Mouse (Mus musculus): Measurements from ENCODE around the gene Maz. TPM values are rescaled to one million over a fixed set of nuclear protein-coding genes. Genes with fewer than 3 reads are reported as not detected.

Gene Maz
- polyA plus RNA-seq (2015; fragmentation: Nextera tagmentation; extraction: Ambion mirVana) = 21.3 and 26.0 TPM in 2 replicates

DNA sequence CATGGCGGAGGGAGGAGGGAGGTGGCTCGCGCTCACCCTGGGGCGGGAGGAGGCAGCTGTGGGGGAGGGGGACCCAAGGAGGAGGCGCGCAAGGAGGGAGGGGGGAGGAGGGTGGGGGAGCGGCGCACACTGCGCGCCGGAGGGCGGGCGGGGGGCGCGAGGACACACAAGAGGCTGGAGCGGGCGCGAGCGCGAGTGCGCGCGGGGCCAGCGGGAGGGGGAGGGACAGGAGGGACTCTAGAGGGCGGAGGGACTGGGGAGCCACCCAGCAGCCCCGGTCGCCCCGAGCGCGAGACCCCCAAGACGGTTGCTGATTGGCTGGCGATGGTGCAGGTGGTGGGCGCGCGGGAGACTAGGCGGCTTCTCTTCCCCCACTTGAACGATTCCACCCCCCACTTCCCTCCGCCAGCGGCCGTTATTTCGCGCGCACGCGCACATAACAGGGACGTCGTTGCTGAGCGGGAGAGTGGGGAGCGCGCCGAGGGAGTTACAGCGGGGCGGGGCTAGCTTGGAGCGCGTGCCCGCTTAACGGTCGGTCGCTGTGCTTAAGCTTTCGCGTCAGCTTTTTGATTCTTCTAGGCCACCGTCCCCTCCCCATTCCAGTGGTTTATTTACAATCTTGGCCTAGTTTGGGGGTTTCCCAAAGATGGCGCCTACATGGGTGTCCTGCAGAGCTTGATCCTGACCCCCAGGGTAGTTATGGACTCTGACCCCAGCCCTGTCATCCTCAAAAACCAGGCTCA is at the start of gene Maz:
Gene Maz (minus strand): TSS at position 54 of the 743 bp plus-strand sequence.

DNA sequence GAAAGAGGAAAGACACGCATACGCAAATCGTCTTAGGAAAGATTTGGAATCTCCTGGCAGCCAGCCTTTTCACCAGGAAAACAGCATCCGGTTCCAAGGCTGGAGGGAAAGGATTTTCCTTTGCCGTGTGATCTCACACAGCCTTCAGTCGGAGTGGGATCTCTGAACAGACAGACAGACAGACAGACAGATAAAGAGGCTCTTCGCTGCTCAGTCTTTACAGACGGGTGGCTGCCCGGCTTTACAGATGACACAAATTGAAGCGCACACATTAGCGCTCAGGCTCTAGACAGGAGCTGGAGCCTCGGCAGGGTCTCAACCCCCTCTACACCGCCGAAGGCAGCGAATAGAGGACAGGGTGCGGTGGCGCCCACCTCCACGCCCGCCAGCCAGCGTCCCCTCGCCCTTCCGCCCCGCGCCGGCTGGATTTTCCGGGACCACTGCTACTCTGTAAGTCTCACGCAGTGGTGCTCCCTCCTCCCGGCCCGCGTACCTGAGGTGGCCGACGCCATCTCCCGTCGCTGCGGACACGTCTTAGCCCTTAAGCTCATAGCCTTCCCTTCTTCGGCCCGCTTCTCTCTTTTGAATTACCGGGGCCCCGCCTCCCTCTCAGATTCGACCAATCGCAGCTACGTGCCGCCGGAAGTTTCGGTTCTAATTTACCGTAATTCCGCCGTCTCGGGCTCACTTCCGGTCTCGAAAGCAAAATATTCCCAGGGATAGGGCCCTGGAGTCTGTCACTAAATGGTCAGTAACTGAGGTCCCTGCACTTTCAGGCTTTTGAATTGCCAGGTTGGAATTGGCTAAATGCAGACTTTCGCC is 15.2 kb upstream of the Maz start, which contains the start of gene Kif22:
Gene Kif22 (minus strand): TSS at position 621 of the 822 bp plus-strand sequence.

DNA sequence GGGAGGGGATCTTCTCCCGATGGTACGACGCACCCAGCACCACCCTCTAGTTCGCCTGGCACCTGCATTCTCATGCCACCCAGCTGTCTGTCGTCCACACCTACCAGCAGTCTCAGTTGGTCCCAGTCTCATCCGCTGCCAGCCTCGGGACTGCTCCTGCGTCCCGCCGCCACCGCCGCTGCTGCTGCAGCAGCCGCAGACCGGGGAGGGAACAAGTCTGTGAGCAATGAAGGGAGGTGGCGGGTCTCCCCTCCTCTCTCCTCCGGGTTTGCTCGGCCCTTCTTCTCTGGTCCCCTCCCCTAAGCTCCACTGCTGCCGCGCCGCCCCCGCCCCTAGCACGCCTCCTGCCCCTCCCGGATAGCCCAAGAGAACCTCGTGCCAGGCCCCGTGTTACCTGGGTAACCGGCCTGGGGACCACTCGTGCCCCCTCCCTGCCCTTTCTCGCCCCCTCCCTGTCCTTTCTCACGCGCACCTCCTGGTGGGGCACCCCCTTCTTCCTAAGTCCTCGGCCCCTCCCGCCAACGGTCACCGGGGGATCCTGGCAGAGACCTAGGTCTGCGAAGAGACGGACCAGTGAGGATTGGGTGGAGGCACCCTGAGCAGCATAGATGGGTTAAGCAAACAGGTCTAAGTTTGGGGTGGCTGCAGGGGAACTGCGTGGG is 5.8 kb downstream of the Maz start, which contains the start of the genes Gm42742 and Prrt2:
Gene Gm42742 (minus strand): TSS at position 197 of the 662 bp plus-strand sequence.
Gene Prrt2 (minus strand): TSS at position 311 of the 662 bp plus-strand sequence.

DNA sequence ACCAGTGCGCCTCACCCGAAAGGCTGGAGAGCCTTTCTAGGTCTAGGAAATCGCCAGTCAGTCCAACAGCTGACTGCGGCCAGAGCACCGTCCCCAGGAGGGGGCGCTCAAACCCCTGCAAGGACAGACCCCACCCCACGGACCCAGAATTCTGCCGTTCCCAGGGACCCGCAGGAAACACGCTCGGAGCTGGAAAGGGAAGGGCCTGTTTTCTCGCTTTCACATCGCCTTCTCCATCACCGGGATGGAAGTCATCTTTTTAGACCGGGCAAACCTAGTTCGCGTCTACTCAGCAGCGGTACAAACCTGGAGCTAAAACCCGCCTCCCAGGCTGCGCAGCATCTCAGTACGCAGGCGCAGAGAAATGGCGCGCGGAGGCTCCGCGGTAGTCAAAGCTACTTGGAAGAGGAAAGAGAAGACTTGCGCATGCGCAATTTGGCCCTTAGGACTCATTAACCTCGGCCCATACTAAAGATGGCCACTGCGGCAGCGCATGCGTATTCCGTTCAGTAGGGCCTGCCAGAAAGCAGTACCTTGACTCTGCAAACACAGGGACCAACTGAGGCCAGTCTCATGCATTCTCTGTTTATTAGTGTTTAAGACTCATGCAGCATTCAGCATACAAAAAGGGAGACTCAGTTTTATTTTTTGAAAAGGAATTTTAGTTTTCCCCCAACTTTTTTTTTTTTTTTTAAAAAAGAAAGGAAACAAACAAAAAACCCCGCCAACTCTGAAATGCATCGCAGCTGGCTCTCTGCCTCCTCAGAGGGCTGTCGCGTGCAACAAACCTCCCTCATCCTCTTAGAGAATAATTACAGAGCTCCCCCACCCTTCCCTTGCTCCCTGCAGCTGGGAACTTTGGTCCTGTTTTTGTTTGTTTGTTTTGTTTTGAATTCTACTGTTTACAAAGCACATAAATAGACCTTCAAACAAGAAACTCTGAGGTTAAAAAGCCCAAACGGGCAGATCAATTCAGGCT is 9.6 kb downstream of the Maz start, which contains the start of gene Pagr1a:
Gene Pagr1a (minus strand): TSS at position 382 of the 979 bp plus-strand sequence.

DNA sequence TGATC is 10.6 kb downstream of the Maz start, which contains the start of gene Pagr1b:
Gene Pagr1b (minus strand): TSS at position 4 of the 5 bp plus-strand sequence.

DNA sequence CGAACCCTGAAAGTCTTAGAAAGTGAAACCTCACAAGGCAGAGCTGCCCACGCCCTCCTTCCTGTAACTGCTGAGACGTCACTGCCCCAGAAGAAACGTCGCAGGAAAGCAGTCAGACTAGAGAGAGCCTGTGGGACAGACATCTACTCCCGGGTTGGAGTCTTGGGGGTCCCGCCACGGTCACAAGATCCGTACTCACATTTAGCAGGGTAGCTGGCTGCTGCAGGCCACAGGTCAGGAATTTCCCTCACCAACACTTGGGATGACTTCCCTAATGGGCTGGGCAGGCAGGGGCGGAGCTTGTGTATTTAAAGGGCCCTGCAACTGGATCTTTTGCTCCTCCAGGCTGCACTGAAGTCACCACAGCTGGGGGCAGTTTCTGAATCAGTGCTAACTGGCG is 12.5 kb downstream of the Maz start, which contains the start of gene Mvp:
Gene Mvp (minus strand): TSS at position 302 of the 400 bp plus-strand sequence.

DNA sequence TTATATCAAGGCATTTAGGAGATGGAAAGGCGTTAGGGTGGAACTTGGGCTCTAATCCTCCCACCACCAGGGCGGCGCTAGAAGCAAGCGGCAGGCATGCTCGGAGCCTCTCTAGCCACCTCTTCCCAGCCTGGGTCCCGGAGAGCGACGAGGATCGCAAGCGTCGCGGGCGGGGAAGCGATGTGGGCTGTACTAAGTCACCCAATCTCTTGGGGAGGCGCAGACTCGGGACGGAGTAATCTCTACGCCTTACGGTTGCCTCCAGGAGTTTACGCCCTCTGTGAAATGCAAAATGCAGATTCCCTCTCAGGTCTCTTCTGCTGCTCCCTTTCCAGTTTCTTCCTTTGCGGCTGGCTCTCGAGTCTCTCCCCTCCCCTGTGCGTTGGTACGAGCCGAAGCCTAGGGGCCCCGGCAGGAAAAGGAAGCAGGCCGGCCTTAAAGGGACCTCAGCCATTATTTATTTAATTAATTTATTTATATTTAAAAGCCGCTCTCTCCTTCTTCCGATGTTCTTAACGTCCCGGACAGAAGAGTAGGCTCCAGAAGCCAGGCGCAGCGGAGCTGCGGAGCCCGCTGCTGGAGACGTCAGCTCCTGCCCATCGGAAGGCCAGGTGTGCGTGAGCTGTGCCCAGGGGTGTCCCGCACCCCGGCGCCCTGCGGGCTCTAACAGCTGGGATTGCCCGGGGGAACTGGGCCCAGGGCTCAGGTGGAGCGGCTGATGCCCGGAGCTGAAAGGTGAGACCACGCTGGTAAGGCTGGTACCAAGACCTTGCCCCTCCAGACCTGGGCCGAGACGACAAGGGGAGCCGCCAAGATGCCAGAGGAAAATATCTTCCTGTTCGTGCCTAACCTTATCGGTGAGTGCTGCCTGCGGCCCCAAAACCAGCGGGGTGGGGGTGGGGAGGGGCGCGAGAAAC is 50.6 kb downstream of the Maz start, which contains the start of gene Cdiptos:
Gene Cdiptos (minus strand): TSS at position 149 of the 917 bp plus-strand sequence.

DNA sequence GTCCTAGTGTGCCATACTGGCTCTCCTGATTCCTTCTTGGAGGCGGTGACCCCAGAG is 51.1 kb downstream of the Maz start, which contains the start of gene Cdipt:
Gene Cdipt (plus strand): TSS at position 22 of the 57 bp plus-strand sequence.

Small RNA genes within 50 kb of the gene (microRNA-seq; reads per million reads assigned to microRNA genes)
- gene Gm44343 = 0 reads per million in 2 experiments

Other genes with a start within 250 kb of the Maz start
- gene Tbx6, start 245.6 kb downstream of the Maz start, polyA plus RNA-seq (2015; fragmentation: Nextera tagmentation; extraction: Ambion mirVana) = 0.15 and 0.27 TPM in 2 replicates
- gene Ppp4c, start 234.5 kb downstream of the Maz start, polyA plus RNA-seq (2015; fragmentation: Nextera tagmentation; extraction: Ambion mirVana) = 94.5 and 113 TPM in 2 replicates
- 1.6 and 1.8 TPM in 2 replicates for gene Fam57b, start 229.4 kb downstream of the Maz start, polyA plus RNA-seq (2015; fragmentation: Nextera tagmentation; extraction: Ambion mirVana)
- gene 4930451I11Rik, start 195.4 kb downstream of the Maz start, polyA plus RNA-seq (2015; fragmentation: Nextera tagmentation; extraction: Ambion mirVana) = not detected in 2 replicates
- gene Doc2a, start 179.6 kb downstream of the Maz start, polyA plus RNA-seq (2015; fragmentation: Nextera tagmentation; extraction: Ambion mirVana) = 0.24 and 0.37 TPM in 2 replicates
- 10.0 TPM in 2 replicates for gene Hirip3, start 165.1 kb downstream of the Maz start, polyA plus RNA-seq (2015; fragmentation: Nextera tagmentation; extraction: Ambion mirVana)
- 28.3 and 39.2 TPM in 2 replicates for gene Ino80e, start 164.7 kb downstream of the Maz start, polyA plus RNA-seq (2015; fragmentation: Nextera tagmentation; extraction: Ambion mirVana)
- gene Taok2, start 142.3 kb downstream of the Maz start, polyA plus RNA-seq (2015; fragmentation: Nextera tagmentation; extraction: Ambion mirVana) = 17.4 and 18.3 TPM in 2 replicates
- 22.8 and 29.8 TPM in 2 replicates for gene Tmem219, start 104.1 kb downstream of the Maz start, polyA plus RNA-seq (2015; fragmentation: Nextera tagmentation; extraction: Ambion mirVana)
- gene Kctd13, start 98.2 kb downstream of the Maz start, polyA plus RNA-seq (2015; fragmentation: Nextera tagmentation; extraction: Ambion mirVana) = 6.0 and 7.1 TPM in 2 replicates
- gene Asphd1, start 77.5 kb downstream of the Maz start, polyA plus RNA-seq (2015; fragmentation: Nextera tagmentation; extraction: Ambion mirVana) = not detected in 2 replicates
- 0.65 and 0.96 TPM in 2 replicates for gene Sez6l2, start 76.5 kb downstream of the Maz start, polyA plus RNA-seq (2015; fragmentation: Nextera tagmentation; extraction: Ambion mirVana)
- 45.2 and 57.4 TPM in 2 replicates for gene Cdipt, start 51.1 kb downstream of the Maz start, polyA plus RNA-seq (2015; fragmentation: Nextera tagmentation; extraction: Ambion mirVana)
- 1.2 and 1.6 TPM in 2 replicates for gene Cdiptos, start 50.9 kb downstream of the Maz start, polyA plus RNA-seq (2015; fragmentation: Nextera tagmentation; extraction: Ambion mirVana)
- 13.8 and 18.8 TPM in 2 replicates for gene Mvp, start 12.4 kb downstream of the Maz start, polyA plus RNA-seq (2015; fragmentation: Nextera tagmentation; extraction: Ambion mirVana)
- gene Pagr1b, start 10.6 kb downstream of the Maz start, polyA plus RNA-seq (2015; fragmentation: Nextera tagmentation; extraction: Ambion mirVana) = not detected in 2 replicates
- gene Pagr1a, start 9.7 kb downstream of the Maz start, polyA plus RNA-seq (2015; fragmentation: Nextera tagmentation; extraction: Ambion mirVana) = 37.2 and 37.9 TPM in 2 replicates
- gene Gm42742, start 5.9 kb downstream of the Maz start, polyA plus RNA-seq (2015; fragmentation: Nextera tagmentation; extraction: Ambion mirVana) = 9.2 and 17.4 TPM in 2 replicates
- 3.0 and 4.0 TPM in 2 replicates for gene Prrt2, start 5.8 kb downstream of the Maz start, polyA plus RNA-seq (2015; fragmentation: Nextera tagmentation; extraction: Ambion mirVana)
- 20.9 and 23.2 TPM in 2 replicates for gene Kif22, start 15.4 kb upstream of the Maz start, polyA plus RNA-seq (2015; fragmentation: Nextera tagmentation; extraction: Ambion mirVana)
- gene Zg16, start 60.3 kb upstream of the Maz start, polyA plus RNA-seq (2015; fragmentation: Nextera tagmentation; extraction: Ambion mirVana) = not detected in 2 replicates
- gene AI467606, start 64.3 kb upstream of the Maz start, polyA plus RNA-seq (2015; fragmentation: Nextera tagmentation; extraction: Ambion mirVana) = 2.4 and 2.7 TPM in 2 replicates
- 5.4 and 5.8 TPM in 2 replicates for gene Qprt, start 95.2 kb upstream of the Maz start, polyA plus RNA-seq (2015; fragmentation: Nextera tagmentation; extraction: Ambion mirVana)
- 0.22 and 0.63 TPM in 2 replicates for gene Spn, start 110.8 kb upstream of the Maz start, polyA plus RNA-seq (2015; fragmentation: Nextera tagmentation; extraction: Ambion mirVana)
- gene Cd2bp2, start 169.0 kb upstream of the Maz start, polyA plus RNA-seq (2015; fragmentation: Nextera tagmentation; extraction: Ambion mirVana) = 22.0 and 23.9 TPM in 2 replicates
- 17.3 and 19.1 TPM in 2 replicates for gene Tbc1d10b, start 181.4 kb upstream of the Maz start, polyA plus RNA-seq (2015; fragmentation: Nextera tagmentation; extraction: Ambion mirVana)
- gene Mylpf, start 181.9 kb upstream of the Maz start, polyA plus RNA-seq (2015; fragmentation: Nextera tagmentation; extraction: Ambion mirVana) = 16,282 and 17,335 TPM in 2 replicates
- gene Zfp553, start 206.0 kb upstream of the Maz start, polyA plus RNA-seq (2015; fragmentation: Nextera tagmentation; extraction: Ambion mirVana) = 8.7 and 9.9 TPM in 2 replicates
- gene Sept1, start 206.1 kb upstream of the Maz start, polyA plus RNA-seq (2015; fragmentation: Nextera tagmentation; extraction: Ambion mirVana) = 8.5 and 9.1 TPM in 2 replicates
- gene Zfp771, start 217.2 kb upstream of the Maz start, polyA plus RNA-seq (2015; fragmentation: Nextera tagmentation; extraction: Ambion mirVana) = 31.2 and 37.1 TPM in 2 replicates
- 56.2 and 58.8 TPM in 2 replicates for gene Dctpp1, start 233.7 kb upstream of the Maz start, polyA plus RNA-seq (2015; fragmentation: Nextera tagmentation; extraction: Ambion mirVana)
- 36.9 and 48.8 TPM in 2 replicates for gene Sephs2, start 247.0 kb upstream of the Maz start, polyA plus RNA-seq (2015; fragmentation: Nextera tagmentation; extraction: Ambion mirVana)

All from skeletal muscle tissue, postnatal 0 days (tissue).